Mouse (Mus musculus): Measurements from ENCODE around the gene Hoxd4.

DNA sequence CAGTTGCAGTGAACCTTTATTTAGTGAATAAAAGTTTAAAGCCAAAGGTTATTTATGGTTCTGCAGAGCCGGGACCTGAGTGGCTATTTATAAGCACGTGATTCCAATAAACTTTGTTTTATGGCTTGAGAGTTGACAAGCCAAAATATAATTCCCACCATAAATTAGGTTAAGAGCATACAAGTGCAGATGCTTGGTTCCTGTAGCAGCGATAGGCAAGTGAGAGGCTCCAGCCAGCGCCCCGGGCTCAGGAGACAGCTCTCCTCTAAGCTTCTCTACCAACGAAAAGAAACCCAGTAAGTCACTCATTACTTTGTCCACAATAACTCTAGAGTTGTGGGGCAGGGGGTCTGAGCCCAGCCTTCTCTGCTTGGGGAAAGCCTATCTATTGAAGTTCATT, 10.2 kb downstream of the Hoxd4 start:
- TF ChIP-seq CTCF (IDR thresholded peaks at IDR 0.05; ENCODE audit: low read depth, low read length) (no peak), TAL1 (conservative IDR thresholded peaks at IDR 0.05; ENCODE audit: low read depth, low read length) (no peak), POLR2AphosphoS5 (IDR thresholded peaks at IDR 0.05; ENCODE audit: insufficient replicate concordance, low read depth, low read length) (no peak)
